Mouse (Mus musculus) heart, embryonic 12.5 days (tissue): ENCODE results near the gene Chek2. TPM values are rescaled to one million over a fixed set of nuclear protein-coding genes. Genes with fewer than 3 reads are reported as not detected.
A peak's percentile ranks its signal among the peaks of the same experiment; 100 is the strongest.

ENCODE experiments used
- ATAC-seq: fragments of 200-750 bp; cut with Nextera tagmentation; 2 replicates; pipeline ENCODE4 v1.8.0; 2017; ENCODE audit warnings: moderate TSS enrichment, moderate library complexity; ENCODE audit not compliant: insufficient number of reproducible peaks, low FRiP score
- H3K27ac ChIP-seq: fragments of 300-500 bp; sonication (generic); 2 replicates; pipeline ENCODE4 v1.5.1; 2016; ENCODE audit warnings: mild to moderate bottlenecking, moderate library complexity; ENCODE audit not compliant: poor library complexity, severe bottlenecking
- H3K27me3 ChIP-seq: fragments of 300-500 bp; sonication (generic); replicated peaks from 2 replicates; pipeline ENCODE4 v1.6.1; 2016; ENCODE audit warnings: mild to moderate bottlenecking, moderate library complexity
- H3K36me3 ChIP-seq: fragments of 300-500 bp; sonication (generic); 2 replicates; pipeline ENCODE4 v1.6.1; 2016; ENCODE audit warnings: mild to moderate bottlenecking, moderate library complexity
- H3K4me1 ChIP-seq: fragments of 300-500 bp; sonication (generic); replicated peaks from 2 replicates; pipeline ENCODE4 v1.6.1; 2016; ENCODE audit warnings: mild to moderate bottlenecking
- H3K4me2 ChIP-seq: fragments of 300-500 bp; sonication (generic); 2 replicates; pipeline ENCODE4 v1.6.1; 2016; ENCODE audit warnings: mild to moderate bottlenecking, moderate library complexity
- H3K4me3 ChIP-seq: fragments of 300-500 bp; sonication (generic); 2 replicates; pipeline ENCODE4 v1.5.1; 2016; ENCODE audit warnings: mild to moderate bottlenecking
- H3K9ac ChIP-seq: fragments of 300-500 bp; sonication (generic); 2 replicates; pipeline ENCODE4 v1.6.1; 2016; ENCODE audit warnings: mild to moderate bottlenecking, moderate library complexity
- H3K9me3 ChIP-seq: fragments of 300-500 bp; sonication (generic); replicated peaks from 2 replicates; pipeline ENCODE4 v1.6.1; 2016; ENCODE audit warnings: mild to moderate bottlenecking, moderate library complexity
- WGBS: fragments of 180-500 bp; shearing (Covaris S2); methylation state at CpG from one replicate; pipeline ENCODE4 v1.1.7; 2016; 5-methylcytosine and 5-hydroxymethylcytosine counted together
- polyA plus RNA-seq: library from polyadenylated mRNA; unstranded; fragments of >200 nt; fragmentation: Nextera tagmentation; extraction: Ambion mirVana; gene quantifications from 2 replicates; pipeline ENCODE4 v1.2.1, GENCODE M21; 2016

Chek2 gene
- polyA plus RNA-seq: 18.4 and 19.4 TPM in 2 replicates

DNA sequence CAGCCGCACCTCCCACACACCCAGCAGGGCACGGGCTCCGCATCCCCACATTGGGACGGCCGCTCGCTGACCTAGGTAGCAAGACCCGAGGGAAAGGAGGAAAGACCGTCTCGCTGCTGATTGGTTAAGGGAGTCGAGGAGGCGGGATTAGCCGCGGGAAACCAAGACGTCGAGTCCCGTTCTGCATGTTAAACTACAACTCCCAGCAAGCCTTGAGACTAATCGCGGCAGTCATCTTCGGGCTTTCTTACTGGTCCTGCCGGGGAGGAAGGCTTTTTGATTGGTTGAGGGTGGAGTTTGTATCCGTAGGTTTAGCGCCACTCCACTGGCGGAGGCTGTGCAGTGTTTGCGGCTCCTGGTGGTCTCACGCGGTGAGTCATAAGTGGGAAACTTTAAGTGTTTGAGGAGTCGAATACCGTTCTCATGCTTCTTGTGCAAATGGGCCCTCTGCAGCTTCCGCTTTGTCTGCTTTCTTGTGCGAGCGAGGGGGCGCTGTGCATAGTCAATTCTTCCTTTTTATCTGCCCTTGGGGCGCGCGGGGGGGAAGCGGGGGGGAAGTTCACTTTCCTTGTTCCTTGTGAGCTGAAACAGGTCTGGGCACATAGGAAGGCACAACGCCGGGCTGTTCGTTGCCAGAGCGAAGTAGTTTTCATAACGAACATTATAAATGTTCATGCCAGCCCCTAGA is at the start of gene Chek2, which contains the start of gene Hscb:
Chek2 (plus strand) TSS at position 302 of the 688 bp plus-strand sequence.
Hscb (minus strand) TSS at position 100 of the 688 bp plus-strand sequence.
- Histone ChIP-seq H3K4me1 (peaks cover 24% of the 10 kb centered on the region), H3K4me2 (peak within 1 kb of the TSS; percentile 85), H3K4me3 (peak within 1 kb of the TSS; percentile 76), H3K27me3 (no peaks in the 10 kb centered on the region), H3K36me3 (peaks cover 13% of the 10 kb centered on the region), H3K9me3 (no peaks in the 10 kb centered on the region), H3K27ac (peak within 1 kb of the TSS; percentile 83), H3K9ac (peak within 1 kb of the TSS; percentile 87)
- under 1% methylated on average over 41 of the region's 41 CpGs for WGBS
- ATAC-seq: peak; percentile 94

DNA sequence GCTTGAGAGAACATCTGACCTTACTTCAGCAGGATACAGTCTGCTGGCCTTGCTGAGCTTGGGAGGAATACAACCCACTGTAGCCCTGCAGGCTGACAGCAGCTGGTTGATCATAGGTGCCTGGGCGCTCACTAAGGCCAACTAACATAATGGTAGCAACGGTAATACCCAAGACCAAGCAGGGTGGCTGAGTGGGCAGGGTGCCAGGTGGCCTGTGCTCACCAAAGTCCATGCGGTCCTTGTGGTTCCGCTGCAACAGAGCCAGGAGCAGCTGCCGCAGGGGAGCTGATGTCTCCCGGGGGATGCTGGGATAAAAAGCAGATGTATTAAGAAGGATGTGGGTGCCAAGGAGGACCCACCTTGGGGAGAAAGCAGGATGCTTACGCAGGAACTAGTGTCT is 45.4 kb upstream of the Chek2 start:
- WGBS: 93% methylated on average over 7 of the region's 7 CpGs
- peaks cover 99% of the 10 kb centered on the region for H3K36me3 ChIP-seq

DNA sequence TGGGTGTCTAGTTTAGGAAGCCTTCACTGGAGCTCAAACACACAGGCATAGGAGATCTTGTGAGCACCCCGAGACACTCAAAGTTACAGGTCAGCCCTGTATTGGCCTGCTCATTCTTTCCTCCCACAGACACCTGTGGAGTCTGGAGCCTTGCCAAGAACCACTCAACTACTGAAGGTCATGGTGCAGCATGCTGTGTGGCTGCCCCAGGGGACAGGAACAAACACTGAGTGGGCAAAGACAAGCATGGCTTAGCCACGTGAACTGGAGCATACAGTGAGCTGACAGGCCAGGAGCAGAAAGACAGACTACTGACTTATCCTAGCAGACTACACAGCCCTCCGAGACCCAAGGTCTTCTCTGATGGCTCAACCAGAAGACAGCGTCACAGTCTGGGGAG is 42.1 kb upstream of the Chek2 start:
- peaks cover 28% of the 10 kb centered on the region for H3K4me1 ChIP-seq
- no peaks in the 10 kb centered on the region for H3K27me3 ChIP-seq
- H3K27ac ChIP-seq: peak overlapping the region; percentile 0; the same call in 1 of the 2 replicates
- H3K4me3 ChIP-seq: no peak overlapping the region
- no peak overlapping the region for H3K4me2 ChIP-seq
- H3K36me3 ChIP-seq: peaks cover 87% of the 10 kb centered on the region
- 61% methylated on average over 4 of the region's 4 CpGs for WGBS
- no peak overlapping the region for H3K9ac ChIP-seq
- ATAC-seq: no peak
- no peaks in the 10 kb centered on the region for H3K9me3 ChIP-seq

More for the DNA sequence above, 45.4 kb upstream of the Chek2 start:
- Histone ChIP-seq H3K9ac (no peak overlapping the region), H3K4me1 (peaks cover 13% of the 10 kb centered on the region), H3K4me3 (no peak overlapping the region), H3K4me2 (no peak overlapping the region), H3K9me3 (no peaks in the 10 kb centered on the region), H3K27ac (no peak overlapping the region), H3K27me3 (no peaks in the 10 kb centered on the region)
- ATAC-seq: no peak

DNA sequence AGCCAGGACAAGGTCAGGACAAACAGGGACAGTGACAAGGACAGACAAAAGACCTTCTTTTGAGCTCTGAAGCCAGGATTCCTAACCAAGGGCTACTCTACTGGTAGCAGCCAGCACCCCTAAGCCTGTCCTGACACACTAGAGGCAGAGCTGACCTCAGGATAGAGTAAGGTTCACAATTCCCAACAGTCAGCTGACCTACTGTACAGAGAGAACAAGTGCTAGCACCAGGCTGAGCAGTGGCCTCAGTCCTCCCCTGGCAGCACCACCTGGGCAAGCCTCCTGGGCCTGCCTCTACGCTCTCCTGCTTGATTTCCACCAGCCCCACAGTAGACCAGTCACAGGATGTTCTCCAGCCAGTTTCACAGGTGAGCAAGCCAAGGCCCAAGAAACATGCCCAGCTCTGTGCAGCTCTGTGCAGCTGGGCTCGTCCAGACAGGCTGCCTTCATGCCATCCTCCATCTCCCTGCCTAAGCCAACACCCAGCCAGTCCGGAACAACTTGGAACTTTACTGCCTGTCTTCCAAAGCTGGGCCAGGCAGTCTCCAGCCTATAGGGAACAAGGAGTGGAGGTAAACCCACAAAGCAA is 38.6 kb upstream of the Chek2 start:
- no peak for ATAC-seq

DNA sequence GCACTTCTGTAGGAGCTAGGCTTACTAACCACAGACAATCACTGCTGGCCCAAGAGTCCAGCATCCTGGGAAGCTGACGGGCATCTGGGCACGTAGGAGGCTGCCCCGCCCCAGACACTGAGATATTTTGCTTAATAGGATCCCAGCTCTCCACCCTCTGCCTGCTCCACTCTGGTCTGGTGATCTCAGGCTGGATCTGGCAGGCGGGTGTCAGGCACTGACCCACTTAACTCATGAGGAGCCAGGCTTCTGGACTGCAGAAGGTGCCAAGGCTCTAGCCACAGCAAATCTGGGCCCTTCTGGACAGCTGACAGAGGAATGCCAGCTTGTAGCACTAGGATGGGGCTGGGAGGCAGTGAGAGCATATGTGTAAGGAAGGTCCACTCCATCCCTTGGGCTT is 37.6 kb upstream of the Chek2 start:
- no peak for ATAC-seq
- peaks cover 36% of the 10 kb centered on the region for H3K4me1 ChIP-seq
- WGBS: 68% methylated on average over 4 of the region's 4 CpGs
- no peaks in the 10 kb centered on the region for H3K27me3 ChIP-seq
- H3K4me2 ChIP-seq: no peak overlapping the region
- H3K27ac ChIP-seq: no peak overlapping the region
- no peak overlapping the region for H3K4me3 ChIP-seq
- H3K9me3 ChIP-seq: no peaks in the 10 kb centered on the region
- 0 out of 2 replicates have a peak overlapping the region, but pooled peaks have one; percentile 26 for H3K9ac ChIP-seq
- H3K36me3 ChIP-seq: peaks cover 47% of the 10 kb centered on the region

More for the DNA sequence above, 38.6 kb upstream of the Chek2 start:
- Histone ChIP-seq H3K9me3 (no peaks in the 10 kb centered on the region), H3K4me3 (no peak overlapping the region), H3K9ac (no peak overlapping the region), H3K36me3 (peaks cover 58% of the 10 kb centered on the region), H3K27me3 (no peaks in the 10 kb centered on the region), H3K4me1 (peaks cover 28% of the 10 kb centered on the region), H3K4me2 (no peak overlapping the region), H3K27ac (no peak overlapping the region)
- 92% methylated on average over 3 of the region's 3 CpGs for WGBS

DNA sequence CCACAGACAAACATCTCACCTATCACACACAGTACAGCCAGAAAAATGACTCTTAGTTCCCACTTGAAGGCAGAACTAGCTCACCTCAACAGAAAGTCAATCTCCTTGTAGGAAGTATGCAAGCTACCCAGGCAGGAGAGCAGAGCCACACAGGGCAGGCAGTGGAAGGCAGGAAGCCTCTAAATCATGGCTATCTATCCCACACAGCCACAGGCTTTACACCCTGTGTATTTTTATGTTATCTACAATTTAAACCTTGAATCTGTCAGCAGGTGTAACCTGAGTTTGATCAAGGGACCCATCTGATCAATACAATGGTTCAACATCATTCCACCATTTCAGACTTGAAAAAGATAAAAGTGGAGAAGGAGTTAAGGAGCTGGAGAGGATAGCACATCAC is 37.0 kb upstream of the Chek2 start:
- Histone ChIP-seq H3K27me3 (no peaks in the 10 kb centered on the region), H3K4me1 (peaks cover 36% of the 10 kb centered on the region), H3K9ac (no peak overlapping the region), H3K4me2 (no peak overlapping the region), H3K27ac (no peak overlapping the region), H3K4me3 (no peak overlapping the region), H3K36me3 (peaks cover 41% of the 10 kb centered on the region), H3K9me3 (no peaks in the 10 kb centered on the region)
- no peak for ATAC-seq

DNA sequence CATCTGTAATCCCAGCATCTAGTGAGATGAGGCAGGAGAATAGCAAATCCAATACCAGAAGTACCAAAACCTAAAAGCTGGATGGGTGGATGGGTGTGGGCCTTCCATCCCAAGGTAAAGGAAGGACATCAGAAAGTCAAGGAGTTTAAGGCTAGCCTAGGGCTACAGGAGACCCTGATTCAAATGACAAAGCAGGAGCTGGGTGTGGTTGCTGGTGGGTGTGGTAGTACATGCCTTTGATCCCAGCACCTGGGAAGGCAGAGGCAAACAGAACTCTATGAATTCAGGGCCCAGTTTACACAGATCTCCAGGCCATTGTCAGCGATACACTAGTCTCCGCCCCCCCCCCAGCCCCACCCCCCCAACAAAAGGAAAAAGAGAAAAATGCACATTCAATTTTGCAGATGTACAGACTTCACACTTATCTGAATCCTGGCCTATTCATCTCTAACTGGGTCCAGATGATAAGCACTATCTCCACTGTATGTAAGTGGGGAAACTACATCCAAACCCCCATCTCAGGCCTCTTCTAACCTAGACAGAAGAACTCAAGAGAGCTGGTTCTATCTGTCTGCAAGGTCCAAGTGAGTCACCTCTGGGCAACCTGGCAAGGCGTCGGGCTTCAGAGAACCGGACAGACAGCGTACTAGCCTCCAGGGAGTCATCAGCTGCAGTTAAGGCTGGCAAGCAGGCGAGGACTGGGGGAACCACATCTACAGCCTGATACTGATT is 35.6 kb upstream of the Chek2 start:
- no peak overlapping the region for H3K4me3 ChIP-seq
- H3K4me2 ChIP-seq: no peak overlapping the region
- H3K36me3 ChIP-seq: peaks cover 28% of the 10 kb centered on the region
- peaks cover 39% of the 10 kb centered on the region for H3K4me1 ChIP-seq
- ATAC-seq: no peak
- 84% methylated on average over 7 of the region's 7 CpGs for WGBS
- no peaks in the 10 kb centered on the region for H3K9me3 ChIP-seq
- H3K27me3 ChIP-seq: no peaks in the 10 kb centered on the region
- H3K27ac ChIP-seq: no peak overlapping the region
- H3K9ac ChIP-seq: no peak overlapping the region

DNA sequence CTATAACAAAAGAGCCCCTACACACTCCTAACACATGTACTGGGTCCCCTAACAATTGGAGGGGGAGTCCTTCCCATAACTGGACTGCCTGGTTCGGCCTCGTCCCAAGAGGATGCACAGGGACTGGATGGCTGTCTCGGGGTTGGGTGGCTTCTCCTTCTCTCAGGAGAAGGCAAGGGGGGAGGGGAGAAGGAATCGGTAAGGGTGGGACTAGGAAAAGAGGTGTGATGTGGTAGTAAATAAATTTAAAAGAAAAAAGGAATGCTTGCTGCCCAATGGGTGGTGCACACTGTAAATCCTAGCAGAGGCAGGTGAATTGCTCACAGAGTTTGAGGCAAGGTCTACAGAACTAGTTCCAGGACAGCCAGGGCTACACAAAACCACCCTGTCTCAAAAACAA is 33.6 kb upstream of the Chek2 start:
- 96% methylated on average over 4 of the region's 4 CpGs for WGBS
- Histone ChIP-seq H3K27ac (no peak overlapping the region), H3K4me2 (no peak overlapping the region), H3K36me3 (peaks cover 16% of the 10 kb centered on the region; the same call in 1 of the 2 replicates), H3K9ac (no peak overlapping the region), H3K9me3 (no peaks in the 10 kb centered on the region), H3K4me3 (no peak overlapping the region), H3K27me3 (no peaks in the 10 kb centered on the region), H3K4me1 (peaks cover 35% of the 10 kb centered on the region)
- ATAC-seq: no peak

DNA sequence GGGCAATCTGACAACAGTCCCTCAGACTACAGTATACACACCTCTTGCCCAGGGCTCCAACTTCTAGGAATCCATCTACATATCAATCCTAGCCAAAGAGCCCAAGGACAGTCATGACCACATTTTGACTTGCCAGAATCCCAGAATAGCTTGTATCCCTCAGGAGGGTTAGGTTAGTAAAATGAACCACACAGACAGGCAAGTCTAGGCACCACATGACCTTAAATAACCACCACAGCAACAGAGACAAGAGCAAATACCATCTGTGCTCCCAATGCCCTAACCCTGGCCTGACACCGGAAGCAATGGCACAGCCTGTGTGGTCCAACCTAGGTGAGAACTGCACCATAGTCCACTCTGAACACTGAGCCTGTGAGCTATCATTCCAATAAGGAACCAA is 33.1 kb upstream of the Chek2 start:
- no peaks in the 10 kb centered on the region for H3K27me3 ChIP-seq
- no peak overlapping the region for H3K4me2 ChIP-seq
- 85% methylated on average over 1 of the region's 1 CpGs for WGBS
- peaks cover 10% of the 10 kb centered on the region; the same call in 1 of the 2 replicates for H3K36me3 ChIP-seq
- ATAC-seq: no peak
- peaks cover 33% of the 10 kb centered on the region for H3K4me1 ChIP-seq
- no peak overlapping the region for H3K9ac ChIP-seq
- H3K9me3 ChIP-seq: no peaks in the 10 kb centered on the region
- no peak overlapping the region for H3K27ac ChIP-seq
- no peak overlapping the region for H3K4me3 ChIP-seq

DNA sequence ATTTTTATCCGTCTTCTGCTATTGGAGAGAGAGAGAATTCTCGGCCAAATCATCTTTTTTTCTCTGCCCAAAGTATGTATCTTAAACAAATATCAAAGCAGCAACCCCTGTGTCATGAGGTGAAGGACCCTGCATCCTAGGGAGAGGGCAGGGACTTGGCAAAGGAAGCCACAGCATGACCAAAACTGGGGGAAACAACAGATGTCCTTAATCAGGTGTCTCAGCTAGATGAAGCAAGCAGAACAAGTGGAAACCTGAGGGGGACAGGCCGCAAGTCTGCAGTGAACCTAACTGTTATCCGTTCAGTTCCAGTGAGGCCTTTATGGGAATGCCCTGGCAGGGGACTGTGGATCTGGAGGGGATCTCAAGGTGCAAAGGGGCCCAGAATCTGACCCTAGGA is 32.3 kb upstream of the Chek2 start:
- Histone ChIP-seq H3K36me3 (0 out of 2 replicates have a peak, but pooled peaks cover 5% of the 10 kb centered on the region), H3K4me1 (peaks cover 25% of the 10 kb centered on the region), H3K9me3 (no peaks in the 10 kb centered on the region), H3K4me2 (peak overlapping the region; percentile 91), H3K27me3 (no peaks in the 10 kb centered on the region), H3K27ac (peak overlapping the region; percentile 72), H3K9ac (peak overlapping the region; percentile 92), H3K4me3 (peak overlapping the region; percentile 86)
- 80% methylated on average over 4 of the region's 4 CpGs for WGBS
- ATAC-seq: no peak

DNA sequence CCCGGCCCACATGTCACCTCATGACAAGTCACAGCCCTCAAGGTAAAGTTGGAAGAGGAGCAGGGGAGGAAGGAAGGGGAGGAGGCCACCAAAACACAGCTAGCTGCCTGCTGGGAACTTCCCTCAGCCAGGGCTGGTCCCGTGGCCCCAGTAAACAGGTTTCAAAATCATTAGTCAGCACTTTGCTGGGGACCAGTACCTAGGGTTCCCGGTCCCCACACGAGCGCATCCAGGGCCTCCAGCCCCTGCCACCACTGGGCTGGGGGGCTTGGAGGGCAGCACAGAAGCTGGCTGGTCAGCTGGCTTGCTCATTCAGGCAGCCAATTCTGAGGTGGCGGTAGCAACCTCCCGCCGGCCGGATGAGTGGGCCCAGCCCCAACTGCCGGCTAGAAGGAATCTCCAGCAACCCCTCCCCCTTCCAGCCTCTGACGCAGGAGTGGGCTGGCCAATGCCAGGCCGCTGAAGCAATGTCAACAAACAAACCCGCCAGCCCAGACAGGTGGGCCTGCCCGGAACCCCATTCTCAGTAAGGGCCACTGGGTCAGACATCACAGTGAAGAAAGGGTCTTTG is 31.6 kb upstream of the Chek2 start:
- peak overlapping the region; percentile 72 for H3K27ac ChIP-seq
- H3K27me3 ChIP-seq: no peaks in the 10 kb centered on the region
- peaks cover 24% of the 10 kb centered on the region for H3K4me1 ChIP-seq
- WGBS: 2% methylated on average over 14 of the region's 14 CpGs
- ATAC-seq: peak; percentile 85
- H3K4me3 ChIP-seq: peak overlapping the region; percentile 86
- no peaks in the 10 kb centered on the region for H3K9me3 ChIP-seq
- H3K4me2 ChIP-seq: peak overlapping the region; percentile 91
- H3K9ac ChIP-seq: peak overlapping the region; percentile 92
- 0 out of 2 replicates have a peak, but pooled peaks cover 5% of the 10 kb centered on the region for H3K36me3 ChIP-seq
